Mouse (Mus musculus): ENCODE measurements around the gene Il9. TPM values are rescaled to one million over a fixed set of nuclear protein-coding genes. Genes with fewer than 3 reads are reported as not detected.

Gene Il9
- polyA plus RNA-seq, 1 experiment from 2014 or later = not detected

DNA sequence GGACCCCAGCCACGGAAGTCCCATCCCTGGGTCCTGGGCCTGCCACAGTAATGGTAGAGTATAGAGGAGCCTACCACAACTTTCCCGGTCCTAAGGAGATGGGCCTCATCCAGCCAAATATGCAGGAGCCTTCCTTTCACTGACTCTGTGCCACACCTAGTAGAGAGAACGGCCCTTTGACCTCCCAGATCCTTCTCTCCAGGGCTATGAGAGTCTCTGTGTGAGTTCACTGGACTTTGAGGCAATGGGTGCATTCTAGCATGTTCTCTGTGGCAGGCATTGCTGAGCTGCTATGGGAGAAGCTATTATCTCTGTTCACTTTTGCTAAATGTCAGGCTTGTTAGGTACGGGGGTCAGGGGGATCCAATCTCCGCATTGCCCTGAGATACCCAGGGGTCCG, 18.3 kb downstream of the Il9 start:
- Histone ChIP-seq H3K9me3 (ENCODE audit: control insufficient read depth, low read length) (no peaks in the 10 kb centered on the region), H3K9ac (ENCODE audit: low read length) (no peak overlapping the region), H3K4me2 (ENCODE audit: low read depth, low read length, severe bottlenecking) (no peak overlapping the region), H3K27me3 (ENCODE audit: control insufficient read depth, insufficient read depth, low read length) (no peaks in the 10 kb centered on the region), H3K4me3 (ENCODE audit: low read depth, low read length) (no peak overlapping the region), H3K4me1 (replicated peaks; ENCODE audit: control insufficient read depth, insufficient read depth, low read length) (no peaks in the 10 kb centered on the region), H3K36me3 (ENCODE audit: control insufficient read depth, insufficient read depth, low read length) (no peaks in the 10 kb centered on the region), H3K27ac (ENCODE audit: low read depth, low read length) (no peak overlapping the region)
- 83% methylated on average over 6 of the region's 6 CpGs for WGBS
- DNase-seq (ENCODE audit: low spot score) = peak; percentile 47
- no peak for ATAC-seq (replicated peaks; ENCODE audit: low FRiP score)

DNA sequence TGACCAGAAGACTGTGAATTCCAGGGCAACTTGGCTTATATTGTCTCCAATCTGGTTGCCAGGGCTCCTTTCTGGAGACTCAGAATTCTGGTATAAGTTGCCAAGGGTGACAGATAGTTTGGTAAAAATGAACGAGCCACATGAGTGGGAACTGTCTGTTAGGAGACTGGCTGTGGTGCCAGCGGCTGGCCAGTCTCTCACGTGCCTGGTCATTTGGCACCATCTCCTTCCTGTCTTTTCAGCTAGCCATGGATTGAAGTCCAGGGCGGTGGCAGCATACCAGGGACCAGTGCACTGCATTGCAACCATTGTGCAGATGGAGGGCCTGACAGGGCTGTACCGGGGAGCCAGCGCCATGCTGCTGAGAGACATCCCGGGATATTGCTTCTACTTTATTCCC, 18.8 kb downstream of the Il9 start:
- Histone ChIP-seq H3K4me3 (ENCODE audit: low read depth, low read length) (no peak overlapping the region), H3K27me3 (ENCODE audit: control insufficient read depth, insufficient read depth, low read length) (no peaks in the 10 kb centered on the region), H3K9me3 (ENCODE audit: control insufficient read depth, low read length) (no peaks in the 10 kb centered on the region), H3K4me1 (replicated peaks; ENCODE audit: control insufficient read depth, insufficient read depth, low read length) (no peaks in the 10 kb centered on the region), H3K4me2 (ENCODE audit: low read depth, low read length, severe bottlenecking) (no peak overlapping the region), H3K27ac (ENCODE audit: low read depth, low read length) (no peak overlapping the region), H3K9ac (ENCODE audit: low read length) (no peak overlapping the region), H3K36me3 (ENCODE audit: control insufficient read depth, insufficient read depth, low read length) (no peaks in the 10 kb centered on the region)
- ATAC-seq (replicated peaks; ENCODE audit: low FRiP score) = no peak
- WGBS = 89% methylated on average over 7 of the region's 7 CpGs
- peak; percentile 25 for DNase-seq (ENCODE audit: low spot score)

DNA sequence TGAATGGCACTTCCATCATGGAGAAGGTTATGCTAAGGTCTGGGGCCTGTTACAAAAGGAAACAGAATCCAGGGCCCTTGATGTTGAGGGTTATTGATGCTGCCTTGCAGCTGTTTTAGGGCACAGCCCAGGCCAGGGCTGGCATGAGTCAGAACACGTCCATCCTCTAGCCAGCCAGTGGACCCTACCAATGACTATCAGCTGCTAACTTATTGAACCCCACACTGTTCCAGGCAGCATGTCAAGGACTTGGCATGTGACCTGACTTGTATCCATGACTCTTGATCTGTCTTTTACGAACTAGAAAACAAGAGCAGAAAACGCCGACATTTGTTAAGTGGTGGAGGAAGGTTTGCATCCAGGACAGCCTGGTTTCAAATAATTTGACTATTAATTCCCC, 19.3 kb downstream of the Il9 start:
- WGBS = 93% methylated on average over 4 of the region's 4 CpGs

DNA sequence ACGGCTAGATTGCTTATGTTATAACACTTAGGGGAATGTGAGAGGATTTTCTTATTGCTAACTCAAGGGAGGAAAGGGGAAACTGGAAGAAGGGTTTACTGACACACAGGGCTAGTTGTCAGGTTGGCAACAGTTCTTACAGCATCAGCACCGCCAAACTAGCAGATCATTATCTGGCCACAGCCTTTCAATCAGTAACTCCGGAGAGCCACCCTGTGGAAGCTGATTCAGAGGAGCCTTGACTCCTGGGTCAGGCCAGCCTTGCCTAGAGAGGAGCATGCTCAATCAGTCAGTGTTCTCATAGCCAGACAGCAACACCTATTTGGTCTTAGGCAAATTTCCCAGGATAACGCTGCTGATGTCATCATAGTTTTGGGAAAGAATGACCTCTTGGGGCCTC, 20.6 kb downstream of the Il9 start:
- no peak overlapping the region for H3K9ac ChIP-seq (ENCODE audit: low read length)
- H3K9me3 ChIP-seq (ENCODE audit: control insufficient read depth, low read length) = no peaks in the 10 kb centered on the region
- ATAC-seq (replicated peaks; ENCODE audit: low FRiP score) (no peak), DNase-seq (ENCODE audit: low spot score) (no peak)
- 87% methylated on average over 4 of the region's 4 CpGs for WGBS
- no peaks in the 10 kb centered on the region for H3K27me3 ChIP-seq (ENCODE audit: control insufficient read depth, insufficient read depth, low read length)
- H3K4me2 ChIP-seq (ENCODE audit: low read depth, low read length, severe bottlenecking) = no peak overlapping the region
- no peak overlapping the region for H3K27ac ChIP-seq (ENCODE audit: low read depth, low read length)
- no peak overlapping the region for H3K4me3 ChIP-seq (ENCODE audit: low read depth, low read length)
- H3K36me3 ChIP-seq (ENCODE audit: control insufficient read depth, insufficient read depth, low read length) = no peaks in the 10 kb centered on the region
- H3K4me1 ChIP-seq (replicated peaks; ENCODE audit: control insufficient read depth, insufficient read depth, low read length) = no peaks in the 10 kb centered on the region

More for the DNA sequence above, 19.3 kb downstream of the Il9 start:
- H3K4me2 ChIP-seq (ENCODE audit: low read depth, low read length, severe bottlenecking) = no peak overlapping the region
- H3K9ac ChIP-seq (ENCODE audit: low read length) = no peak overlapping the region
- H3K27me3 ChIP-seq (ENCODE audit: control insufficient read depth, insufficient read depth, low read length) = no peaks in the 10 kb centered on the region
- no peaks in the 10 kb centered on the region for H3K9me3 ChIP-seq (ENCODE audit: control insufficient read depth, low read length)
- H3K4me3 ChIP-seq (ENCODE audit: low read depth, low read length) = no peak overlapping the region
- DNase-seq (ENCODE audit: low spot score) (peak; percentile 27), ATAC-seq (replicated peaks; ENCODE audit: low FRiP score) (no peak)
- no peaks in the 10 kb centered on the region for H3K4me1 ChIP-seq (replicated peaks; ENCODE audit: control insufficient read depth, insufficient read depth, low read length)
- H3K36me3 ChIP-seq (ENCODE audit: control insufficient read depth, insufficient read depth, low read length) = no peaks in the 10 kb centered on the region
- H3K27ac ChIP-seq (ENCODE audit: low read depth, low read length) = no peak overlapping the region

DNA sequence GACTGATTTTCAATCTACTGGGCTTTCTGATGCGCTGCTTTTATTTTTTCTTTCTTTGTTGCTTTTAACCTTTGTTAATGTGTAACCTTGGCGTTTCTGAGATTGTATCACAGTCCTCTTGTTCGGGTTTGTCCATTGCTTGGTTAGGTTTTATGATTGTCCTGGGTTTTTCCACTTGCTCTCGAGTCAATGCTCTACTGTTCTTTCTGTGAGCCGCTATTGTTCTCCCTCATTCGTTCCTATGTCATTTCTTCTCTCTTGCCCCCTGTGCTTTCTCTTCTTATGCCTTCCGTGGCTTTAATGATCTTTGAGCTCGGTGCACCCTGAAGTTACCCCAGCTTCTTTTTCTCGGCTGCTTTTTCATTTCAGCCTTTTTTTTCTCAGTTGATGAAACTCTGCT, 24.0 kb downstream of the Il9 start:
- Histone ChIP-seq H3K4me2 (ENCODE audit: low read depth, low read length, severe bottlenecking) (no peak overlapping the region), H3K36me3 (ENCODE audit: control insufficient read depth, insufficient read depth, low read length) (no peaks in the 10 kb centered on the region), H3K4me3 (ENCODE audit: low read depth, low read length) (no peak overlapping the region), H3K4me1 (replicated peaks; ENCODE audit: control insufficient read depth, insufficient read depth, low read length) (no peaks in the 10 kb centered on the region), H3K27me3 (ENCODE audit: control insufficient read depth, insufficient read depth, low read length) (no peaks in the 10 kb centered on the region), H3K9ac (ENCODE audit: low read length) (no peak overlapping the region), H3K27ac (ENCODE audit: low read depth, low read length) (no peak overlapping the region), H3K9me3 (ENCODE audit: control insufficient read depth, low read length) (no peaks in the 10 kb centered on the region)
- WGBS = 54% methylated on average over 9 of the region's 9 CpGs
- ATAC-seq (replicated peaks; ENCODE audit: low FRiP score) (no peak), DNase-seq (ENCODE audit: low spot score) (no peak)

DNA sequence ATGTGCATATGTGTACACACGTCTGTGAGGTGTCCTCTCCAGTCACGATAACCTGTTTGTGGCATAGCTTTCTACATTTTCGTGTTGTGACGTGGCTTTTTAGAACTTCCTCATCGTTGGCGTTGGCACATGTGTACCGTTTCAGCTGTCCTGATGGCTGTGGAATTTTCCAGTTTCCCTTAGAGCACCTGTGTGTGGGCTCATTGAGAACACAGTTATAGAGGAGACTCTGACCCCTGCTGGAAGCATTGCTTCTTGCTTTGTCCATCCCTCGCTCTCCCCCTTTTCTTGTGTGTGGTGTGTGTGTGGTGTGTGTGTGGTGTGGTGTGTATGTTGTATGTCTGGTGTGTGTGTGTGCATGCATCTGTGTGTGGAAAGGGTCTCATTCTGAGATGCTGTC, 32.0 kb downstream of the Il9 start:
- DNase-seq (ENCODE audit: low spot score) = peak; percentile 37
- Histone ChIP-seq H3K9ac (ENCODE audit: low read length) (no peak overlapping the region), H3K4me2 (ENCODE audit: low read depth, low read length, severe bottlenecking) (no peak overlapping the region), H3K9me3 (ENCODE audit: control insufficient read depth, low read length) (no peaks in the 10 kb centered on the region), H3K4me3 (ENCODE audit: low read depth, low read length) (no peak overlapping the region), H3K27me3 (ENCODE audit: control insufficient read depth, insufficient read depth, low read length) (no peaks in the 10 kb centered on the region), H3K27ac (ENCODE audit: low read depth, low read length) (no peak overlapping the region), H3K4me1 (replicated peaks; ENCODE audit: control insufficient read depth, insufficient read depth, low read length) (no peaks in the 10 kb centered on the region), H3K36me3 (ENCODE audit: control insufficient read depth, insufficient read depth, low read length) (no peaks in the 10 kb centered on the region)
- 93% methylated on average over 8 of the region's 8 CpGs for WGBS
- no peak for ATAC-seq (replicated peaks; ENCODE audit: low FRiP score)

DNA sequence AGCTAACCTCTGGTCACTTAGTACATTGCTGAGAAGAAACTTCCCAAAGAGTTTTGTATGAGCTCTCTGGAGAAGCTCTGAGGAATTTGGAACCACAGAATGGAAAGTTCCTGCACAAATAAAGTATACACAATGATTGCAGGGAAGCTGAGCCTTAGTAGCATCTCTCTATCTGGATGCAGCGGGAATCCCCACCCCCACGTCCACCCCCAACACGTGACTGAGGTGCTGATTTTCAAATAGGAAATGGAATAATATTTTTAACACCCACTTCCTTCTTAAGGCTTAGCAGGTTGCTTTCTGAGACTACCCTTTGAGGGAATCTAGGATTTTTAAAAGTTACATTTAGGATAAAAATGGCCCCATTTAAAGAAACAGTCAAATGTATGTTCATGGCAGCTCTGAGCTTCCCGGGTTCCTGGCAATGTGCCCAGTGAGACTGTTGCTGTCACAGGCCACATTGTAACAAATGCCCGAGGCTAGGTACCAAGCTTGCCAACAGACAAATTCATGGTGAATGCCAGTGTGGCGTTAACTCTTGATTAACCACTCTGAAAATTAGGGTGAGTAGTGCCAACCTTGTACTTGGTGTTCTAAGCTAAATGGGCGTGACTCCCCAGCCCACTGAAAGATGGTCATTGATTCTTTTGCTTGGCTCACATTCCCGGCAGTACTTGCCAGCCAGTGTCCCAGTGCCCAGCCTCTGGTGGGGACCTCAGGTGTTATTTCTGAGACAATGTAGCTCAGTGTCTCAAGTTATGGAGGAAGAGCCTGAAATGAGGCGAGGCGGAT, 32.6 kb downstream of the Il9 start:
- H3K27me3 ChIP-seq (ENCODE audit: control insufficient read depth, insufficient read depth, low read length) = no peaks in the 10 kb centered on the region
- H3K4me2 ChIP-seq (ENCODE audit: low read depth, low read length, severe bottlenecking) = no peak overlapping the region
- no peak overlapping the region for H3K27ac ChIP-seq (ENCODE audit: low read depth, low read length)
- 84% methylated on average over 10 of the region's 10 CpGs for WGBS
- DNase-seq (ENCODE audit: low spot score) (peak; percentile 41), ATAC-seq (replicated peaks; ENCODE audit: low FRiP score) (no peak)
- no peaks in the 10 kb centered on the region for H3K4me1 ChIP-seq (replicated peaks; ENCODE audit: control insufficient read depth, insufficient read depth, low read length)
- no peak overlapping the region for H3K4me3 ChIP-seq (ENCODE audit: low read depth, low read length)
- H3K36me3 ChIP-seq (ENCODE audit: control insufficient read depth, insufficient read depth, low read length) = no peaks in the 10 kb centered on the region
- no peak overlapping the region for H3K9ac ChIP-seq (ENCODE audit: low read length)
- H3K9me3 ChIP-seq (ENCODE audit: control insufficient read depth, low read length) = no peaks in the 10 kb centered on the region

DNA sequence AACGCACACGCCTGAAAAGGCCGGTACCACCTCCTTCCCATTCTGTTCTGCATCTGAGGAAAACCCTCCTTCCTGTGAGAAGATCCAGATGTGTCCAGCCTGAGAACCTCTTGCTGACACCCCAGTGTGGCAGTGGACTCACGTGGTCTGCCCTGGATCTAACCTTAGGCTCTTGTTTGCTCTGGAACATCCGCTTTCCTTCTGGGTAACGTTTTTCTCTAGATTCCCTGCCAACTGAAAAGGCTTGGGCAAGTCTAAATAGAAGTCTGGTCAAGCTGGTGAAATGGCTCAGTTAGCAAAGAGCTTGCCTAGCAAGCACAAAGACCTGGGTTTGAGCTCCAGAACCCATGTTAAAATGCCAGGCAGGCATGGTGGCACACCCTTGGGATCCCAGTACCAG, 37.0 kb downstream of the Il9 start:
- H3K4me1 ChIP-seq (replicated peaks; ENCODE audit: control insufficient read depth, insufficient read depth, low read length) = no peaks in the 10 kb centered on the region
- peaks cover 2% of the 10 kb centered on the region for H3K27me3 ChIP-seq (ENCODE audit: control insufficient read depth, insufficient read depth, low read length)
- WGBS = 90% methylated on average over 6 of the region's 6 CpGs
- no peak overlapping the region for H3K9ac ChIP-seq (ENCODE audit: low read length)
- ATAC-seq (replicated peaks; ENCODE audit: low FRiP score) (no peak), DNase-seq (ENCODE audit: low spot score) (no peak)
- no peak overlapping the region for H3K27ac ChIP-seq (ENCODE audit: low read depth, low read length)
- H3K9me3 ChIP-seq (ENCODE audit: control insufficient read depth, low read length) = no peaks in the 10 kb centered on the region
- H3K36me3 ChIP-seq (ENCODE audit: control insufficient read depth, insufficient read depth, low read length) = no peaks in the 10 kb centered on the region
- no peak overlapping the region for H3K4me3 ChIP-seq (ENCODE audit: low read depth, low read length)
- no peak overlapping the region for H3K4me2 ChIP-seq (ENCODE audit: low read depth, low read length, severe bottlenecking)

DNA sequence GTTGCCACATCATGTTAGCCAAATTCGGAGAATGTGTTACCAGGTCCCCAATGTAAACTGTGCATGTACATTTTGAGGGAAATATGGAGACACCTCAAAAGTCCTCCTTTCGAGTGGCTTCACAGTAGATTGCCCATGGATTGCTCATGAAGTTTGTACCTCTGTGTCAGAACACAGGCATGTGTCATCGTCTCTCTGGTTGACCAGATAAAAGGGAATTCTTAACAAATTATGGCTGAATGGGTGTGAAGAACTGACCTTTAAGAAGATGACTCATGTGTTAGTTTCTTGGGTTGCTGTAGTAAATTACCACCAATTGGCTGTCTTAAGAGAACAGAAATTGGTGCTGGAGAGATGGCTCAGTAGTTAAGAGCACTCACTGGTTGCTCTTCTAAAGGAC, 37.9 kb downstream of the Il9 start:
- Histone ChIP-seq H3K36me3 (ENCODE audit: control insufficient read depth, insufficient read depth, low read length) (no peaks in the 10 kb centered on the region), H3K27me3 (ENCODE audit: control insufficient read depth, insufficient read depth, low read length) (peaks cover 11% of the 10 kb centered on the region), H3K4me2 (ENCODE audit: low read depth, low read length, severe bottlenecking) (no peak overlapping the region), H3K4me1 (replicated peaks; ENCODE audit: control insufficient read depth, insufficient read depth, low read length) (no peaks in the 10 kb centered on the region), H3K27ac (ENCODE audit: low read depth, low read length) (no peak overlapping the region), H3K9ac (ENCODE audit: low read length) (no peak overlapping the region), H3K4me3 (ENCODE audit: low read depth, low read length) (no peak overlapping the region), H3K9me3 (ENCODE audit: control insufficient read depth, low read length) (no peaks in the 10 kb centered on the region)
- DNase-seq (ENCODE audit: low spot score) (peak; percentile 2), ATAC-seq (replicated peaks; ENCODE audit: low FRiP score) (no peak)
- 87% methylated on average over 3 of the region's 3 CpGs for WGBS

All from forebrain, embryonic 11.5 days (tissue).